Mouse (Mus musculus): ENCODE measurements around the gene Ppt1. TPM values are rescaled to one million over a fixed set of nuclear protein-coding genes. Genes with fewer than 3 reads are reported as not detected.

Ppt1 gene
- polyA plus RNA-seq (2015; fragmentation: Nextera tagmentation; extraction: Ambion mirVana): 32.2 and 40.5 TPM in 2 replicates

DNA sequence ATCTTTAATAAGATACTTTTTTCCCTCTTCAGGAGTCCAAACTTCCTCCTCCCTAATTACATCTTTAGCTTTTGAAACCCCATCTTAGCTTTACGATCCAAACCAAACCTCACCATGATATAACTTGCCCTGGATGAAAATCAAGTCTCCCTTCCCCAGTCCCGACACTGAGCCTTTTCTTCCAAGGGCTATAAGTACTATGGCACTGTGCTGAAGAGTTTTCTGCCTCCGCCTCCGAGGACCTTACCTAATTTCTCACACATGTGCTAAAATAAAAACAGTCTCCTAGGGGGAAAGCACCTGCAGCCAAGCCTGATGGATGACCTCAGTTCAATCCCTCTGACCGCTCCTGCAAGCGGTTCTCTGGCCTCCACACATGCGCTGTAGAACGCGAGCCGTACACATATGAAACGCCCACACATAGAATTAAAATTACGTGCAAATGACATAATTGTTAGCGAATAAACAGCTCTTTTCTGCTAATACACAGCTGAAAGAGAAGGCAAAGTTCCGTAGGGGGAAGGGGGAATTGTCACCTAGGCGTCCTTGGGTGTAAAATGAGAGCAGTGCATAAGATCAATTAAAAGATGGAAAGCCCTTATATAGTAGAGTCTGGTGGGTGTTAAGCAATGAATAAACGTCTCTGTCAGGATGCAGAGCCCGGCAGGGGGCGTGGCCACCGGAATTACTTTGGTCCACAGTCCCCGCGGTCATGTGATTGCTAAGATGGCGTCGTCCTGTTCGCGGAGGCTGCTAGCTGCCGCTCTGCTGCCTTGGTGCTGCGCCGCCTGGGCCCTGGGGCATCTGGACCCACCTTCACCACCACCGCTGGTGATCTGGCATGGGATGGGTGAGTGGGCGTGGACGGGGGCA, at the start of gene Ppt1:
TSS of gene Ppt1 (plus strand) at position 713 of the 873 bp plus-strand sequence.

DNA sequence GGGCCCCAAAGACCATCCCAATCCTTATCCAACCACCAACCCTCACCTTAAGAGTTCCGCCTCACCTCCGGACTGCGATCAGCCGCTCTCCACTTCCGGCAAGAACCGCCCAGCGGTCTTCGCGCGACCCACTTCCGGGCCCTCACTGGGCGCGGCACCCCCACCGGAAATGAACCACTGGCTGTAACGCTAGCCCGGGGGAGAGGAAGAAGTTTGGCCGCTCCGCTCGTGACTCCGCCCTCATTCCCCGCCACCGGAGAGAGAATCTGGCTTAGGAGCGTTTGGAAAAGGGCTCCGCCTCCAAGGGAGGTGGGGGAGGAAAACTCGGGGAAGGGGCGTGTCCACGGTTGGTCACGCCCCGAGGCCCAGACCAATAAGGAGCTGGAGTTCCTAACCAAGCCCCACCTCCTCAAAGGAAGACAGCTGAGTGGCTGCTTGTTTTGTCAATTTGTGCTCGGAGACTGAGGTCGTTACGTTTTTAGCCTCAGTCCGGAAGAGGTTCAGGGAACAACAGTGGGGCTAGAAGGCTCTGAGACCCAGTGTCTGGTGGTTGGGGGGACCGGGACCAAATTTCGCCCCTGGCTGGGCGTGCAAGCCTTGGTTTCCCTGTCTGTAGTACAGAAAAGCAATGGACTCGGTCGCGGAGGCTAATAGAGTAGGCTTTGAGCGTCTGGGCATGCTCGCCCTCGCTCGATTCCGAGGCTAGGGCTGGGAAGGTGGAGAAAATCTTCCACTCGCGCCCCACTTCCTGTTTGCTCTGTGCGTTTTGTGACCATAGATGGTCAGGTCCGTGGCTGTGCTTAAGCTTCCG, 49.9 kb downstream of the Ppt1 start, which contains the start of gene Cap1:
TSS of gene Cap1 (minus strand) at position 289 of the 811 bp plus-strand sequence.

Other genes starting within 250 kb of the Ppt1 start
- not detected in 2 replicates for gene 9530002B09Rik, start 147.0 kb upstream of the Ppt1 start, polyA plus RNA-seq (2015; fragmentation: Nextera tagmentation; extraction: Ambion mirVana)
- 41.7 and 50.1 TPM in 2 replicates for gene Cap1, start 49.8 kb downstream of the Ppt1 start, polyA plus RNA-seq (2015; fragmentation: Nextera tagmentation; extraction: Ambion mirVana)
- 0.16 TPM in 1 of 2 replicates, not detected in the other for gene Mfsd2a, start 124.9 kb downstream of the Ppt1 start, polyA plus RNA-seq (2015; fragmentation: Nextera tagmentation; extraction: Ambion mirVana)
- gene Mycl, start 159.4 kb downstream of the Ppt1 start, polyA plus RNA-seq (2015; fragmentation: Nextera tagmentation; extraction: Ambion mirVana): 0.99 and 1.3 TPM in 2 replicates
- 7.3 and 7.5 TPM in 2 replicates for gene Trit1, start 180.4 kb downstream of the Ppt1 start, polyA plus RNA-seq (2015; fragmentation: Nextera tagmentation; extraction: Ambion mirVana)

All from spleen, postnatal 0 days (tissue).